Mouse (Mus musculus): Measurements from ENCODE around the gene Dstn. TPM values are rescaled to one million over a fixed set of nuclear protein-coding genes. Genes with fewer than 3 reads are reported as not detected.

Dstn gene
- 513 and 555 TPM in 2 replicates for polyA plus RNA-seq (2015; fragmentation: Nextera tagmentation; extraction: Ambion mirVana)

DNA sequence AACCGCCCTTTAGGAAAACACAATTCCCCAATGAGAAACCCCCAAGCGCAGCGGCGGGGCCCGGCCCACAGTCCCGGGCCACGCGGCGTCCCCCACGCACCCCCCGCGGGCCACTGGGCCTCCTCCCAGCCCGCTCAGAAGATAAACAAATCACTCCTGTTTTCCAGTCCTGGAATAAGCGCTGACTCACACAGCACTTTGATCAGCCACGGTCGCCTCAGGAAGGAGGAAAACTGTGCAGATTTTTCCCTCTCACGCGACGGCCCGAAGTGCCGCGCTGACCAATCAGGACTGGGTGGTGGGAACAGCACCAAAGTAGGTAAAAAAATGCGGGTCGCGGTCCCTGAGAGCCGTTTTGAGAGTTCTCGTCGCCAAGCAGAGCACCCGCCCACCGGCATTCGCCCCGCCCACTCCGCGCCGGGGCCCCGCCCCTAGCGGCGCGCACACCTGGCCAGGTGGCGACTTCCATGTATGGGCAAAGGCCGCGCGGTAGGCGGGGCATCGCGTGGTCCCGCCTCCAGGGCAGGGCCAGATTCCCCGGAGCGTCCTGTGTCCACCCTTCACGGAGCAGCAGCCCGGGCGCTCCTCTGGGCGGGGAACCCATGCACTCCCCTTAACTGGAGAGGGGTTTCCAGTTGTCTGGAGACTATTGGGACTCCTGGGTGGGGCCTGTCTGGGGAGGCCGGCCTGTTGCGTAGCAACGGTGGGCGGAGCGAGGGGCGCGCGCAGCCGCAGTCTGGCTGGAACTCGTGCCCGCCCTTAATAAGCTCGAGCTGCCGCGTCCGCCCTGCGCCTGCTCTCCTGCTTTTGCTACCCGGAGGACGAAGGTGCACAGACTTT, at the start of gene Dstn:
Gene Dstn, plus strand, starts transcription at position 561 of the 840 bp plus-strand sequence.
- DNase-seq (ENCODE audit: low spot score) (peak; percentile 97), ATAC-seq (replicated peaks; ENCODE audit: low FRiP score, low read depth) (peak; percentile 99)
- no peaks in the 10 kb centered on the region for H3K27me3 ChIP-seq (ENCODE audit: insufficient read depth, low read length)
- WGBS: under 1% methylated on average over 71 of the region's 71 CpGs
- peak within 1 kb of the TSS; percentile 98 for H3K27ac ChIP-seq
- peak within 1 kb of the TSS; percentile 92 for H3K9ac ChIP-seq (ENCODE audit: low read depth, low read length)
- TF ChIP-seq CTCF (IDR thresholded peaks at IDR 0.05; ENCODE audit: low read depth): no peak; the same call in 1 of the 2 replicates
- no peaks in the 10 kb centered on the region for H3K36me3 ChIP-seq (ENCODE audit: insufficient read depth, low read length)
- peak within 1 kb of the TSS; percentile 85 for H3K4me3 ChIP-seq (replicated peaks; ENCODE audit: low read depth, low read length)
- H3K9me3 ChIP-seq (replicated peaks; ENCODE audit: low read length): no peaks in the 10 kb centered on the region
- H3K4me1 ChIP-seq (replicated peaks; ENCODE audit: insufficient read depth, low read length): 0 out of 2 replicates have a peak, but pooled peaks cover 8% of the 10 kb centered on the region
- peak within 1 kb of the TSS; percentile 76 for H3K4me2 ChIP-seq (ENCODE audit: low read length)

- whole genome bisulfite sequencing: 3% methylated on average over 6 of the region's 6 CpGs
- peak overlapping the region; percentile 15; the same call in 1 of the 2 replicates for H3K9ac ChIP-seq (ENCODE audit: low read depth, low read length)
- peak overlapping the region; percentile 36; the same call in 1 of the 2 replicates for H3K4me2 ChIP-seq (ENCODE audit: low read length)
- H3K9me3 ChIP-seq (replicated peaks; ENCODE audit: low read length): no peaks in the 10 kb centered on the region
- peak; percentile 89 for DNase-seq (ENCODE audit: low spot score)
- ATAC-seq (replicated peaks; ENCODE audit: low FRiP score, low read depth): peak; percentile 27; the same call in 1 of the 2 replicates
- 0 out of 2 replicates have a peak overlapping the region, but pooled peaks have one; percentile 13 for H3K27ac ChIP-seq
- H3K4me1 ChIP-seq (replicated peaks; ENCODE audit: insufficient read depth, low read length): peaks cover 10% of the 10 kb centered on the region; the same call in 1 of the 2 replicates
- H3K36me3 ChIP-seq (ENCODE audit: insufficient read depth, low read length): no peaks in the 10 kb centered on the region
- TF ChIP-seq CTCF (IDR thresholded peaks at IDR 0.05; ENCODE audit: low read depth): peak; percentile 97
- no peak overlapping the region for H3K4me3 ChIP-seq (replicated peaks; ENCODE audit: low read depth, low read length)
- no peaks in the 10 kb centered on the region for H3K27me3 ChIP-seq (ENCODE audit: insufficient read depth, low read length)
Measured at GRCm38 (mm10) chr2:143867326-143867725, 47.8 kb upstream of the Dstn start.

DNA sequence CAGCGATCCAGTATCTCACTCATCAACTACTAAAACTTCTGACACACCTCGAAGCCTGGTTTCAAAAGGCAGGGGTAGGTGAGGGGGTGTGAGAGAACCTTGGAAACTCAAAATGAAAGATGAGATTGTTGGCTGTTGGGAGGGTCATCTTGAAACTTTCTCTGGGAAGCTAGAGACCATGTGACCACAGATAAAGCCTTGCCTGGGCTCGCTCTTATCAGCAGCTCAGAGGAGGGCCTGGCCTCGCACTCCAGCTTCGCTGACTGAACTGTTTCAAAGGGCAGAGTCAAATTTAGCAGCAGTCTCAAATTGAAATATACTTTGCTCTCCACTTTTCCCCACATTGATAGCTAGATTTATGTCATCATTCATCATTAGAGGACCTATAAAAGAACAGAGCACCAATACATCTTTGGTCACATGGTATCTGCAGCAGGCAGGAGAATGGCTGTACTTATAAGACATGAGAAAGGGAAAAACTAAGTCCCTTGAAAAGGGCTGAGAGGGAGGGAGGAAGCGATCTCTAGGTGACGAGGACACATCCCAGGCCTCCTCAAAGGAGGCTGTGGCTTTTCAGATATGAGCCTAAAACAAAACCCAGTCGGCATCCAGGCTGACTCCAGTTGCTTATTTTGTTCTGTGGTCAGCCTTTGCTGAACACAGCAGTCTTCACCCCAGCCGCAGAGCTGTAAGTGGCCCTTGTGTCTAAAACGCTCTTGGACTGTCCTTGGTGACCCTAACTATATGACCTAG, 44.0 kb upstream of the Dstn start:
- no peak overlapping the region for H3K4me2 ChIP-seq (ENCODE audit: low read length)
- no peak for ATAC-seq (replicated peaks; ENCODE audit: low FRiP score, low read depth)
- H3K9me3 ChIP-seq (replicated peaks; ENCODE audit: low read length): no peaks in the 10 kb centered on the region
- peaks cover 5% of the 10 kb centered on the region; the same call in 1 of the 2 replicates for H3K4me1 ChIP-seq (replicated peaks; ENCODE audit: insufficient read depth, low read length)
- WGBS: 48% methylated on average over 10 of the region's 10 CpGs
- no peaks in the 10 kb centered on the region for H3K27me3 ChIP-seq (ENCODE audit: insufficient read depth, low read length)
- no peak overlapping the region for H3K4me3 ChIP-seq (replicated peaks; ENCODE audit: low read depth, low read length)
- peak overlapping the region; percentile 60; the same call in 1 of the 2 replicates for H3K27ac ChIP-seq
- DNase-seq (ENCODE audit: low spot score): peak; percentile 60
- H3K36me3 ChIP-seq (ENCODE audit: insufficient read depth, low read length): no peaks in the 10 kb centered on the region
- no peak for TF ChIP-seq CTCF (IDR thresholded peaks at IDR 0.05; ENCODE audit: low read depth)
- H3K9ac ChIP-seq (ENCODE audit: low read depth, low read length): 0 out of 2 replicates have a peak overlapping the region, but pooled peaks have one; percentile 4

DNA sequence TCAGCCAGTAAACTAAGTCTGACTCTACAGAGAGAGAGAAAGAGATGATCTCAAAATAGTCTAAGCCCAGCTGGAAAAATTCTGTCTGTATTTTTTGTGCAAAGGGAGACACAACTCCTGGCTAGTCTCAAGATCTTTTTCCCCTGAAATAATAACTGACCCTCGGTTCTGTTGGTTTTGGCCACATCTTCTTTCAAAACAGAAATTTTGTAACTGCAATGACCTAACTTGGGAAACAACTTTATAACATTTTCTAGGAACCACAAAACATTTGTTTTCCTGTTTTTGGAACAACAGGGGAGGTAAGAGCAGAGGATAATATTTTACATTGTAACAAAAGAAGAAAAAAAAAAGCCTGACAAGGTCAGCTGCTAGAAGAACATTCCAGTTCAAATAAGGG, 39.1 kb upstream of the Dstn start:
- Histone ChIP-seq H3K4me2 (ENCODE audit: low read length) (no peak overlapping the region), H3K36me3 (ENCODE audit: insufficient read depth, low read length) (no peaks in the 10 kb centered on the region), H3K9me3 (replicated peaks; ENCODE audit: low read length) (no peaks in the 10 kb centered on the region), H3K9ac (ENCODE audit: low read depth, low read length) (no peak overlapping the region), H3K27me3 (ENCODE audit: insufficient read depth, low read length) (no peaks in the 10 kb centered on the region), H3K27ac (peak overlapping the region; percentile 80; the same call in 1 of the 2 replicates), H3K4me1 (replicated peaks; ENCODE audit: insufficient read depth, low read length) (peaks cover 5% of the 10 kb centered on the region; the same call in 1 of the 2 replicates), H3K4me3 (replicated peaks; ENCODE audit: low read depth, low read length) (no peak overlapping the region)
- DNase-seq (ENCODE audit: low spot score) (peak; percentile 88), ATAC-seq (replicated peaks; ENCODE audit: low FRiP score, low read depth) (no peak)
- 36% methylated on average over 1 of the region's 1 CpGs for WGBS
- TF ChIP-seq CTCF (IDR thresholded peaks at IDR 0.05; ENCODE audit: low read depth): no peak

DNA sequence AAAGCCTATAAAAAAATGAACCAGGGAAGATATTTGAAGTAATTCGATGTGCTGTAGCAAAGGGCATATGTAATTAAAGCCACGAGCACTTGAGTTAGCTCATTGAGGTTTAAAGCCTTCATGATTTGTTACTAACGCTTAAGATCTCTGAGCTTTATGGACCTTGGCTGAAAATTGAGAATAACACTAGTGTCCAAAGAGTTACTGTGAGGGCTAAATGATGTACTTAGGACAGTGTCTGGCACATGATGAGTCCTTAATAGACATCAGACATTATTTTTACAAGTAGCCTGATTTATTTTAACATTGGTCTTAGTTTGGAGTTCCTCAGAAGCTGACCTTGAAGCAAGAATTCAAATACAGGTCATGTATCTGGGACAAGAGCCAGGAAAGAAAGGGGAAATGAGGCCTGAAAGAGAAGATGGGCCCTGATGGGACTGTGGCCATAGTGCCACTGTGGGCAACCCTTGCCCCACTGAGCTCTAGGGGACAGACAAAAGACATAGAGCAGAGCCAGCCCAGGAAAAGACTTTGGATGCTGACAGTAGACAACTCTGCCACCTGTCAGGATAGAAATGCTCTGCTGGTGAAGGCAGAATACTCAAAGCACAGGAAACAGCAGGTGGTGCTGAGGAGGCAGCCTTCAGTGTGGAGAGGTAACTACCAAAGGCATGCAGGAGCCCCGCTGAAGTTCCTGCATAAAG, 38.0 kb upstream of the Dstn start:
- Histone ChIP-seq H3K4me1 (replicated peaks; ENCODE audit: insufficient read depth, low read length) (no peaks in the 10 kb centered on the region), H3K27me3 (ENCODE audit: insufficient read depth, low read length) (no peaks in the 10 kb centered on the region), H3K27ac (peak overlapping the region; percentile 80), H3K36me3 (ENCODE audit: insufficient read depth, low read length) (no peaks in the 10 kb centered on the region), H3K9ac (ENCODE audit: low read depth, low read length) (no peak overlapping the region), H3K4me2 (ENCODE audit: low read length) (no peak overlapping the region), H3K4me3 (replicated peaks; ENCODE audit: low read depth, low read length) (no peak overlapping the region), H3K9me3 (replicated peaks; ENCODE audit: low read length) (no peaks in the 10 kb centered on the region)
- WGBS: 27% methylated on average over 4 of the region's 4 CpGs
- peak; percentile 66; the same call in 1 of the 2 replicates for ATAC-seq (replicated peaks; ENCODE audit: low FRiP score, low read depth)
- peak; percentile 64 for TF ChIP-seq CTCF (IDR thresholded peaks at IDR 0.05; ENCODE audit: low read depth)
- DNase-seq (ENCODE audit: low spot score): peak; percentile 84
